Mouse (Mus musculus): ENCODE results near the gene Zc3h7b.

Gene Zc3h7b

GRCm38 (mm10) chr15:81808799-81809198 is 63.9 kb downstream of the Zc3h7b start:
- in situ Hi-C loops (cut with MboI; ENCODE audit: low pct_unique_long_range_greater_than_20kb in 1 of 2, low sequenced_read_pairs in 2 of 2, unreplicated experiment in 1 of 2) = no loop called here

- in situ Hi-C loops (cut with MboI; ENCODE audit: low pct_unique_long_range_greater_than_20kb in 1 of 2, low sequenced_read_pairs in 2 of 2, unreplicated experiment in 1 of 2) = no loop called here
Observed at GRCm38 (mm10) chr15:81809550-81809949, 64.7 kb downstream of the Zc3h7b start.

DNA sequence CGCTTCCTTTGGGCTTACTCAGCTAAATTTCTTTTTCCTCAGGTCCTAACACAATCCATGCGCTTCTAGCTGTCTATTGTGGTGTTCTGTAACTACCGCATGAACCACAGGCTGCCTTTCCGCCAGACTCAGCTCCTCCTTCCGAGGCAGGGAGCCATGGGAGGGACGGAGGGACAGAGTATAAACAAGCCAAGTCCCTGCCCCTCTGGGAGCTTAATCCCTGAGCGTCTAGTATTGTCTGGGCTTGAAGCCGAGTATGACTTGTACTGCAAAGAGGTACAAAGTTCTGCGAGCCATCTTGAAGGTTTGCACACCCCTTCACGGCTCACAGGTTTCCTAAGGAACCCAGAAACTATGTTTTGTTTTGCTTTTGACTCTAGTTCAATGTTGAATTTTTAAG is 65.3 kb downstream of the Zc3h7b start:
- in situ Hi-C loops (cut with MboI; ENCODE audit: low pct_unique_long_range_greater_than_20kb in 1 of 2, low sequenced_read_pairs in 2 of 2, unreplicated experiment in 1 of 2) = no loop called here

- in situ Hi-C loops (cut with MboI; ENCODE audit: low pct_unique_long_range_greater_than_20kb in 1 of 2, low sequenced_read_pairs in 2 of 2, unreplicated experiment in 1 of 2) = no loop called here
Observed at GRCm38 (mm10) chr15:81810671-81811598, 66.1 kb downstream of the Zc3h7b start.

- in situ Hi-C loops (cut with MboI; ENCODE audit: low pct_unique_long_range_greater_than_20kb in 1 of 2, low sequenced_read_pairs in 2 of 2, unreplicated experiment in 1 of 2) = no loop called here
Observed at GRCm38 (mm10) chr15:81811599-81811996, 66.7 kb downstream of the Zc3h7b start.

- in situ Hi-C loops (cut with MboI; ENCODE audit: low pct_unique_long_range_greater_than_20kb in 1 of 2, low sequenced_read_pairs in 2 of 2, unreplicated experiment in 1 of 2) = no loop called here
Observed at GRCm38 (mm10) chr15:81812287-81812686, 67.4 kb downstream of the Zc3h7b start.

GRCm38 (mm10) chr15:81812696-81813631 is 68.1 kb downstream of the Zc3h7b start:
- in situ Hi-C loops (cut with MboI; ENCODE audit: low pct_unique_long_range_greater_than_20kb in 1 of 2, low sequenced_read_pairs in 2 of 2, unreplicated experiment in 1 of 2) = no loop called here

- in situ Hi-C loops (cut with MboI; ENCODE audit: low pct_unique_long_range_greater_than_20kb in 1 of 2, low sequenced_read_pairs in 2 of 2, unreplicated experiment in 1 of 2) = no loop called here
Observed at GRCm38 (mm10) chr15:81813986-81814705, 69.3 kb downstream of the Zc3h7b start.

GRCm38 (mm10) chr15:81814716-81815370 is 70.0 kb downstream of the Zc3h7b start:
- in situ Hi-C loops (cut with MboI; ENCODE audit: low pct_unique_long_range_greater_than_20kb in 1 of 2, low sequenced_read_pairs in 2 of 2, unreplicated experiment in 1 of 2) = no loop called here

DNA sequence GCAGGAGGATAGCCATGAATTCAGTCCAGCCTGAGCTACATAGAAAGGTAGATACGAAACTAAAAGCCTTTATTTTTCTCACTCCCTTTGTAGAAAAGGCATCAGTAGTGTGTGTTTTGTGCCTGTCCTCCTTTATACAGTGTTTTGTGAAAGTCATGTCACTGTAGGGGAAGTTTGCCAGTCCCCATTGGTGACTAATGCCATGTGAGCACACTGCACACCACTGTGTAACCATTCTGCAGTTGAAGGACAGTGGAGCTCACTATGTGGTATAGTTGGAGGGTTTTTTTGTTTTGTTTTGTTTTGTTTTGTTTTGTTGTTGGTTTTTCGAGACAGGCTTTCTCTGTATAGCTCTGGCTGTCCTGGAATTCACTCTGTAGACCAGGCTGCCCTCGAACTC is 73.5 kb downstream of the Zc3h7b start:
- in situ Hi-C loops (cut with MboI; ENCODE audit: low pct_unique_long_range_greater_than_20kb in 1 of 2, low sequenced_read_pairs in 2 of 2, unreplicated experiment in 1 of 2) = no loop called here

GRCm38 (mm10) chr15:81822631-81823030 is 77.8 kb downstream of the Zc3h7b start:
- in situ Hi-C loops (cut with MboI; ENCODE audit: low pct_unique_long_range_greater_than_20kb in 1 of 2, low sequenced_read_pairs in 2 of 2, unreplicated experiment in 1 of 2) = no loop called here

DNA sequence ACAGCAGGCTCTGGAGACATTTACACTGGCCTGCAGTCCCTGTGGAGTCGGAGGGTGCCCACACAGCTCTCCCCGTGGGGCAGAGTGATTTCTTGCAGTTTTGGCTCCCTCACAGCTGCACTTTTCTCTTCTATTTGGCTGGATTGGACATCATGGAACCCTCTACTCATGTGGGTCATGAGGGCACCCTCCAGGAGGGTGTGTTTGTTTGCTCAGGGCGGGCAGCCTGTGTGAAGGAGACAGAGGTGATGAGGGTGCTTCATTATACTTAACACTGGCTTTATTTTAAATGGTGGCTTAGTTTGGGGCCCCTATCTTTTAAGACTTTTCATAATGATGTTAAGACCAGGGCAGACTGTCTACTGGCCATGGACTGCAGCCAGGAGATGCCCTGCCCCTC is 80.0 kb downstream of the Zc3h7b start:
- in situ Hi-C loops (cut with MboI; ENCODE audit: low pct_unique_long_range_greater_than_20kb in 1 of 2, low sequenced_read_pairs in 2 of 2, unreplicated experiment in 1 of 2) = no loop called here

DNA sequence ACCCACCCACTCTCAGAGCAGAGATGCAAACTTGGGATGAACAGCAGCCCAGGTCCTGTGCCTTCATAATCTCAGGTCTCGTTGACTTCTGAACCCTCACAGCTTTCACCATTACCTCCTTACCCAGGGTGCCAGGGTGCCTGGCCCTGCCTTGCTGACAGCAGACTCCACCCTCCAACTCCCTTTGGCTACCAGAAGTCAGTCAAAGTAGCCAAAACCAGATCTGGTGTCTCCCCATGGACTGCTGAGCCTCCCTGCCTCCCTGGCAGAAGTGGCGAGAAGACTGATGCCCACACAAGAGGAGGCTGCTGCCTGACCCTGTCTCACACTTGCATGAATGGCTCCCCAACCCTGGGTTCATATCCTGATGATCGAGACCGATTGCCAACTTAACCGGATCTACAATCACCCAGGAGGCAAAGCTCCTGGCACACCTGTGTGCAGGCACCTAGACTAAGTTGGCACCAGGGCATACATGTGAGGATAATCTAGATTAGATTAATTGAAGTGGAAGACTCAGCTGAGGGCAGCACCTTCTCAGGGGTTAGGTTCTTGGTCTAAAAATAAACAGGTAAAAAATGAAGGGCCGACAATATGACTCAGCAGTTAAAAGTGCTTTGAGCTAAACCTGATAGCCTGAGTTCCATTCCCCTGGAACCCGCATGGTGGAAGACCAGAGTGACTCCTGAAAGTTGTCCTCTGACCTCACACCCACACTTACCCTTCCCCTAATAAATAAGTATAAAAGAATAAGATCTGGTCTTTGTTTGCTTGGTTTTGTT is 83.8 kb downstream of the Zc3h7b start:
- in situ Hi-C loops (cut with MboI; ENCODE audit: low pct_unique_long_range_greater_than_20kb in 1 of 2, low sequenced_read_pairs in 2 of 2, unreplicated experiment in 1 of 2) = no loop called here

GRCm38 (mm10) chr15:81829208-81829580 is 84.3 kb downstream of the Zc3h7b start:
- in situ Hi-C loops (cut with MboI; ENCODE audit: low pct_unique_long_range_greater_than_20kb in 1 of 2, low sequenced_read_pairs in 2 of 2, unreplicated experiment in 1 of 2) = no loop called here

- in situ Hi-C loops (cut with MboI; ENCODE audit: low pct_unique_long_range_greater_than_20kb in 1 of 2, low sequenced_read_pairs in 2 of 2, unreplicated experiment in 1 of 2) = loop anchor here (5.0 kb wide), 1 partner anchor 77 kb away; no protein-coding TSS in a partner anchor
Observed at GRCm38 (mm10) chr15:81830530-81830929, 85.7 kb downstream of the Zc3h7b start.

DNA sequence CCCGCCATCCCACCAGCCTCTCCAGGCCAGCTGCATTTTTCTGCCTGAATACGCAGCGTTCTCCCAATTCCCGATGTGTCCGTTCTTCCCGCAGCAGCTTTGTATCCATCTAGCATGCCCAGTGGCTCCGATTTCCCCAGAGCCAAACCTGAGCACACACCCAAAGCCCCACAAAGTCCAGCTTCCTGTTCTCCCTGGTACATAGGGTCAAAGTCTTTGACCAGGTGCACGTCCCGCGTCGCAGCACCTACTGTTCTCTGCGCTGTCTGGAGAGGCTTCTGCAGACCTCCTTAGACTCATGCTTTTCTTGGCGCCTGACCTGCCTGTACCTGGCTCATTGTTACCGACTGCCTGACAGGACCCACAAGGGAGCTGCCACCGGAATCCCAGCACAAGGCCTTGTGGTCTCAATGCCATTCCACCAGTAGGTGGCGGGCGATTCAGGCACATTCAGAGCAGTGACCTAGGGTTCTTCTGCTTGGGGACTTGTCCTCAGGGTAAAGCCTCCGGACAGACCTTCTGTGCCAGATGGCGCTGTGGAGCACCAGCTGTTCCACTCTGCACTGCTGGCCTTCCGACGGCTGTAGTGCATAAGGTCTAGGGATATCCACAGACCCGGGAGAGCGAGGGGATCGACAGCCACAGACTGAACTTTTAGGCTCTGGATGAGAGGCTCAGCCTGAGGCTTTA is 86.4 kb downstream of the Zc3h7b start:
- in situ Hi-C loops (cut with MboI; ENCODE audit: low pct_unique_long_range_greater_than_20kb in 1 of 2, low sequenced_read_pairs in 2 of 2, unreplicated experiment in 1 of 2) = loop anchor here (5.0 kb wide), 1 partner anchor 76 kb away; no protein-coding TSS in a partner anchor

DNA sequence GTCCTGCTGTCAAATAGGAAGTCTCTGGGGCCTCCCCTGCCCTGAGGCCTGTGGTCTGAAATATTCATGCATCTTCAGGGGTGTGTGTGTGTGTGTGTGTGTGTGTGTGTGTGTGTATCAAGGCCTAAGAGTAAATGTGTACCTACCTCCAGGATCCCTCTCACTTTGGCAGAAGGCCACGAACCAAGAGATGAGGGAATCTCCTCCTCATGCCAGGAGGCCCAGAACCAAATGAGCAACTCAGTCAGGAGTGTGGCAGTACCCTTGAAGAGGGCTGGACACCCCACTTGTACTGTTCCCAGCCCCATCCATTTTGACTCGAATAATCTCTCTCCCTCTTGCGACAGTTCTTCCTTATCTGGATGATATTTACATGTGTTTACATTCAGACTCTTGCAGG is 87.4 kb downstream of the Zc3h7b start:
- in situ Hi-C loops (cut with MboI; ENCODE audit: low pct_unique_long_range_greater_than_20kb in 1 of 2, low sequenced_read_pairs in 2 of 2, unreplicated experiment in 1 of 2) = loop anchor here (5.0 kb wide), 1 partner anchor 75 kb away; no protein-coding TSS in a partner anchor

Data from mouse embryonic stem cell (cell line).